Mouse (Mus musculus) MEL (cell line): ENCODE measurements at regions not wholly inside any gene's neighbourhood (a gene's known extent, or its start where the extent isn't known, plus 50 kb on each side); places are given as distances from the start of the nearest gene placed in this dataset.
A peak's percentile ranks its signal among the peaks of the same experiment; 100 is the strongest.

ENCODE experiments used
- CHD2 ChIP-seq: IDR thresholded peaks from 2 replicates; pipeline ENCODE4 v1.6.1; 2011; ENCODE audit warnings: low read length, improper control_type of control experiment
- CTCF ChIP-seq, 3 experiments: IDR thresholded peaks in 2 of 3; conservative IDR thresholded peaks in 1 of 3; 2 replicates each; pipeline ENCODE4 v1.5.1; 2011 to 2012; ENCODE audit warnings: low read length in 3 of 3, low read depth in 2 of 3, mild to moderate bottlenecking in 2 of 3, improper control_type of control experiment in 1 of 3, inconsistent platforms in 1 of 3, mixed read lengths in 1 of 3, moderate library complexity in 1 of 3; ENCODE audit not compliant: control insufficient read depth in 1 of 3, insufficient read depth in 1 of 3, poor library complexity in 1 of 3, severe bottlenecking in 1 of 3
- ELF1 ChIP-seq: IDR thresholded peaks from 2 replicates; pipeline ENCODE4 v1.6.1; 2014; ENCODE audit warnings: low read depth, mild to moderate bottlenecking, inconsistent platforms, low read length, improper control_type of control experiment, moderate library complexity
- HCFC1 ChIP-seq: IDR thresholded peaks from 2 replicates; pipeline ENCODE4 v1.6.1; 2012; ENCODE audit warnings: low read depth, mild to moderate bottlenecking, inconsistent platforms, low read length, improper control_type of control experiment, moderate library complexity
- MAX ChIP-seq: IDR thresholded peaks from 2 replicates; pipeline ENCODE4 v1.6.1; 2011; ENCODE audit warnings: low read length, improper control_type of control experiment
- POLR2A ChIP-seq, 2 experiments: IDR thresholded peaks; 2 replicates each; pipeline ENCODE4 v1.6.1; 2011 to 2012; ENCODE audit warnings: low read length in 2 of 2, mild to moderate bottlenecking in 2 of 2, control low read depth in 1 of 2, improper control_type of control experiment in 1 of 2, low read depth in 1 of 2, moderate library complexity in 1 of 2; ENCODE audit not compliant: control insufficient read depth in 1 of 2, insufficient read depth in 1 of 2, poor library complexity in 1 of 2
- POLR2AphosphoS2 ChIP-seq: IDR thresholded peaks from 2 replicates; pipeline ENCODE4 v1.6.1; 2011; ENCODE audit warnings: low read length, improper control_type of control experiment
- RAD21 ChIP-seq: IDR thresholded peaks from 2 replicates; pipeline ENCODE4 v1.6.1; 2011; ENCODE audit warnings: mild to moderate bottlenecking, low read depth, low read length, improper control_type of control experiment
- RCOR1 ChIP-seq: IDR thresholded peaks from 2 replicates; pipeline ENCODE4 v1.6.1; 2012; ENCODE audit warnings: low read depth, mild to moderate bottlenecking, inconsistent platforms, low read length, improper control_type of control experiment
- SIN3A ChIP-seq: IDR thresholded peaks from 2 replicates; pipeline ENCODE4 v1.6.1; 2012; ENCODE audit warnings: low read length, improper control_type of control experiment, inconsistent platforms
- USF1 ChIP-seq: IDR thresholded peaks from 2 replicates; pipeline ENCODE4 v1.6.1; 2014; ENCODE audit warnings: low read depth, mild to moderate bottlenecking, inconsistent platforms, low read length, improper control_type of control experiment, moderate library complexity
- ZNF384 ChIP-seq: IDR thresholded peaks from 2 replicates; pipeline ENCODE4 v1.6.1; 2012; ENCODE audit warnings: low read depth, mild to moderate bottlenecking, inconsistent platforms, low read length, improper control_type of control experiment

DNA sequence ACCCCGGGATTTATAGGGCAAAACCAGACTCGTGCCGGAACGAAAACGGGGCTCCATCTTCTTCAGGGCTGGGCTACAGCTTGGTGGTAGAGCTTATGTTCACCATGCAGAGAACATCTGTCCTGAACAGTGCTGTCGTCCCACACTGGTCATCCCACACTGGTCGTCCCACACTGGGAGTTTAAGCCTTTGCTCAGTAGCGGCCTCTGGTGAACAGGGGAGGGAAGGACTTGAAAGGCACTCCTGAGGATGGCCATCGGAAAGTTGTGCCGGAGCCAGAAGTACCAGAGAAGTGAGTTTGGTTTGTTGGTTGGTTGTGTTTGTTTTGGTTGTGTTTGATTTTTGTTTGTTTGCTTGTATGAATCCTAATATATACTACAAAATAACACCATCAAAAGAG is 56.0 kb upstream of the Ptpn13 start:
- TF ChIP-seq CHD2 (no peak), USF1 (no peak), MAX (no peak), POLR2A (IDR thresholded peaks at IDR 0.05; ENCODE audit: control insufficient read depth in 1 of 2, insufficient read depth in 1 of 2, low read depth in 1 of 2, low read length in 2 of 2, poor library complexity in 1 of 2) (no peak), HCFC1 (no peak), RCOR1 (no peak), SIN3A (no peak), CTCF (IDR thresholded peaks at IDR 0.05 in 2 of 3, conservative IDR thresholded peaks at IDR 0.05 in 1 of 3; ENCODE audit: control insufficient read depth in 1 of 3, insufficient read depth in 1 of 3, low read depth in 2 of 3, low read length in 3 of 3, poor library complexity in 1 of 3, severe bottlenecking in 1 of 3) (peak in 2 of 3 experiments; percentile 26 to 28; a peak in 4 of 6 replicates), ZNF384 (no peak), RAD21 (no peak), ELF1 (no peak), POLR2AphosphoS2 (no peak)
